Mouse (Mus musculus): ENCODE results near the gene Sgms2. TPM values are rescaled to one million over a fixed set of nuclear protein-coding genes. Genes with fewer than 3 reads are reported as not detected.

The Sgms2 gene
- polyA plus RNA-seq, 1 experiment: 0.44 TPM

GRCm38 (mm10) chr3:131291890-131292289 is 199.3 kb downstream of the Sgms2 start:
- Histone ChIP-seq H3K4me1 (replicated peaks; ENCODE audit: control insufficient read depth, insufficient read depth, low read length) (no peaks in the 10 kb centered on the region), H3K36me3 (ENCODE audit: control insufficient read depth, insufficient read depth, low read length) (no peaks in the 10 kb centered on the region), H3K27ac (ENCODE audit: control insufficient read depth, insufficient read depth, low read length) (no peak overlapping the region), H3K27me3 (ENCODE audit: control insufficient read depth, insufficient read depth, low read length) (no peaks in the 10 kb centered on the region), H3K4me3 (ENCODE audit: control insufficient read depth, insufficient read depth, low read length) (no peak overlapping the region)
- no peak for DNase-seq
- no peak for TF ChIP-seq CTCF (IDR thresholded peaks at IDR 0.05; ENCODE audit: borderline replicate concordance, control insufficient read depth, extremely low read depth, insufficient read depth, low read length, poor library complexity)
- no peak for TF ChIP-seq POLR2A (IDR thresholded peaks at IDR 0.05; ENCODE audit: control insufficient read depth, extremely low read depth, insufficient read depth, low read length, poor library complexity)
- WGBS: 93% methylated on average over 4 of the region's 4 CpGs

GRCm38 (mm10) chr3:131274151-131274550 is 217.1 kb downstream of the Sgms2 start:
- peaks cover 3% of the 10 kb centered on the region for H3K4me1 ChIP-seq (replicated peaks; ENCODE audit: control insufficient read depth, insufficient read depth, low read length)
- TF ChIP-seq POLR2A (IDR thresholded peaks at IDR 0.05; ENCODE audit: control insufficient read depth, extremely low read depth, insufficient read depth, low read length, poor library complexity): no peak
- TF ChIP-seq CTCF (IDR thresholded peaks at IDR 0.05; ENCODE audit: borderline replicate concordance, control insufficient read depth, extremely low read depth, insufficient read depth, low read length, poor library complexity): no peak
- no peak overlapping the region for H3K4me3 ChIP-seq (ENCODE audit: control insufficient read depth, insufficient read depth, low read length)
- H3K27me3 ChIP-seq (ENCODE audit: control insufficient read depth, insufficient read depth, low read length): no peaks in the 10 kb centered on the region
- no peak overlapping the region for H3K27ac ChIP-seq (ENCODE audit: control insufficient read depth, insufficient read depth, low read length)
- no peak for DNase-seq
- no peaks in the 10 kb centered on the region for H3K36me3 ChIP-seq (ENCODE audit: control insufficient read depth, insufficient read depth, low read length)
- WGBS: 94% methylated on average over 4 of the region's 4 CpGs

DNA sequence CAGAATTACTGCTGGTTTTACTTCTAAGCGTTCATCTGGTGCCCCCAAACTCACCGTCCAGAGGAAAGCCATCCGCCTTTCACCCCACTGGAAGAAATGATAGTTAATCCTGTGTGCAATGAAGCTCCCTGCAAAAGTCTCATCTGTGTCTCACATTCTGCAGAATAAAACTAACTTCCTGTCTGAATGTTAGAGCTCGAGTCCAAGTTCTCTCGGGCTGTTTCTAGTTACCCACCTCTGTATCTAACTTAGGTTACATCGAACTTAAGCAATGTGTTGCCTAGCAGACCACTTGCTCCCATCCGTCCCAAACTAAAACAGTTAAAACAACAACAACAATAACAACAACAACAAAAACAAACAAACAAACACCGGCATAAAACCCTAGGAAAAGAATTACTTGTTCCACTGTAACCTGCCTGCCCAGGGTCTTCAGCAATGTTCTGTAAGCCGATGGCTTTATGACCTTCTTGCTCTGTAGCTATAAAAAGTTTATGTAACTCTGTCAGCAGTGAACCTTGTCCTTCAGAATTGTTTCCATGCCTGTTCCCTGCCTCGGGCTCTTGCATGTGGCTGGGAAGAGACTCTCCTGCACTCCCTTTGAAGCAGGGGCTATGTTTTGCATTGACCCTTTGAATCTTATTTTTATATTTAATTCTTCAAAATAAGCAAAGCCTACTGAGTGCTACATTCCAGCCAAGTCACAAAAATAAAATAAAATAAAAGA is 218.7 kb downstream of the Sgms2 start:
- DNase-seq: no peak

DNA sequence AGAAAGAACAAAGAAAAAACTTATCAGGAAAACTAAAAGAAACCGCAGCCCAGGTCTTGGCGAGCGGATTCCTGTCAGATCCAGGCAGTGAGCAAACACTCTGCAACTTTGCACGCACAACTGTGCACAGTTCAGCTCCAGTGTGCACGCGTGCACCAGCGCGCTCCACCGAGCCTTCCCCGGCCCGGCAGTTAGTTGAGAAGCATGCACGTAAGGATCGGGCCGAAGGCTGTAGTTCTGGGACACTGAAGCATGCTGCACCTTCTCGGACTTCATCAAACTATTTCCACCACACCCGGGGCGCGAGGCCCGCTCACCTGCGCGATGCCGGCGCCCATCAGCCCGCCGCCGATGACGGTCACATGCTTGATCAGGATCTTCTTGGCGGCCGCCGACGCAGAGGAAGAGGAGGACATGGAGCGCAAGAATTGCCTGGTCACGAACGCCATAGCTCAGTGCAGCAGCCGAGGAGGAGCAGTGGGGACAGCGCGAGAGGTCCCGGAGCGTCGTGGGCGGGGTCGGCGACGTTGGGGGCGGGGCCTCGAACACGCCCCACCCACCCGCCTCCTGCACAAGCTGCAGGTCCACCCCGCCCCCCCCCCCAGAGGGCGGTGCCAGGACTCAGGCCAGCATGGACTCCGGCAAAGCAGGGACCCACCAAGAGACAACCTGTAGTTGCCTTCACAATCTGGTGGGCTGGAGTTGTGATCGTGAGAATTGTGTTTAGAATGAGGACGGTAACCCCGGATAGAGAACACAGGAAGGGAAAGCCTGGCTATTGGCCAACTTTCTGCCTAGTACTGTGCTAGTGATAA is 219.4 kb downstream of the Sgms2 start, which contains the start of gene Hadh:
Gene Hadh, minus strand, starts transcription at position 543 of the 815 bp plus-strand sequence.
- H3K4me1 ChIP-seq (replicated peaks; ENCODE audit: control insufficient read depth, insufficient read depth, low read length): peaks cover 3% of the 10 kb centered on the region
- H3K36me3 ChIP-seq (ENCODE audit: control insufficient read depth, insufficient read depth, low read length): no peaks in the 10 kb centered on the region
- no peaks in the 10 kb centered on the region for H3K27me3 ChIP-seq (ENCODE audit: control insufficient read depth, insufficient read depth, low read length)
- TF ChIP-seq POLR2A (IDR thresholded peaks at IDR 0.05; ENCODE audit: control insufficient read depth, extremely low read depth, insufficient read depth, low read length, poor library complexity): peak; percentile 38; the same call in 1 of the 2 replicates
- 0 out of 2 replicates have a peak, but pooled peaks have one; percentile 32 for TF ChIP-seq CTCF (IDR thresholded peaks at IDR 0.05; ENCODE audit: borderline replicate concordance, control insufficient read depth, extremely low read depth, insufficient read depth, low read length, poor library complexity)
- peak; percentile 79 for DNase-seq
- no peak within 1 kb of the TSS for H3K27ac ChIP-seq (ENCODE audit: control insufficient read depth, insufficient read depth, low read length)
- under 1% methylated on average over 54 of the region's 54 CpGs for WGBS
- H3K4me3 ChIP-seq (ENCODE audit: control insufficient read depth, insufficient read depth, low read length): peak within 1 kb of the TSS; percentile 88

More for the DNA sequence above, 218.7 kb downstream of the Sgms2 start:
- no peak for TF ChIP-seq POLR2A (IDR thresholded peaks at IDR 0.05; ENCODE audit: control insufficient read depth, extremely low read depth, insufficient read depth, low read length, poor library complexity)
- no peak for TF ChIP-seq CTCF (IDR thresholded peaks at IDR 0.05; ENCODE audit: borderline replicate concordance, control insufficient read depth, extremely low read depth, insufficient read depth, low read length, poor library complexity)
- WGBS: 28% methylated on average over 10 of the region's 10 CpGs
- Histone ChIP-seq H3K27ac (ENCODE audit: control insufficient read depth, insufficient read depth, low read length) (no peak overlapping the region), H3K36me3 (ENCODE audit: control insufficient read depth, insufficient read depth, low read length) (no peaks in the 10 kb centered on the region), H3K27me3 (ENCODE audit: control insufficient read depth, insufficient read depth, low read length) (no peaks in the 10 kb centered on the region), H3K4me1 (replicated peaks; ENCODE audit: control insufficient read depth, insufficient read depth, low read length) (peaks cover 3% of the 10 kb centered on the region), H3K4me3 (ENCODE audit: control insufficient read depth, insufficient read depth, low read length) (peak overlapping the region; percentile 88; the same call in 1 of the 2 replicates)

GRCm38 (mm10) chr3:131271157-131271556 is 220.1 kb downstream of the Sgms2 start:
- WGBS: 10% methylated on average over 8 of the region's 8 CpGs
- no peak overlapping the region for H3K27ac ChIP-seq (ENCODE audit: control insufficient read depth, insufficient read depth, low read length)
- H3K4me3 ChIP-seq (ENCODE audit: control insufficient read depth, insufficient read depth, low read length): peak overlapping the region; percentile 88
- no peaks in the 10 kb centered on the region for H3K36me3 ChIP-seq (ENCODE audit: control insufficient read depth, insufficient read depth, low read length)
- peaks cover 3% of the 10 kb centered on the region for H3K4me1 ChIP-seq (replicated peaks; ENCODE audit: control insufficient read depth, insufficient read depth, low read length)
- H3K27me3 ChIP-seq (ENCODE audit: control insufficient read depth, insufficient read depth, low read length): no peaks in the 10 kb centered on the region
- peak; percentile 25 for DNase-seq
- no peak for TF ChIP-seq POLR2A (IDR thresholded peaks at IDR 0.05; ENCODE audit: control insufficient read depth, extremely low read depth, insufficient read depth, low read length, poor library complexity)
- no peak for TF ChIP-seq CTCF (IDR thresholded peaks at IDR 0.05; ENCODE audit: borderline replicate concordance, control insufficient read depth, extremely low read depth, insufficient read depth, low read length, poor library complexity)

GRCm38 (mm10) chr3:131270381-131270780 is 220.8 kb downstream of the Sgms2 start:
- no peak for DNase-seq
- no peaks in the 10 kb centered on the region for H3K27me3 ChIP-seq (ENCODE audit: control insufficient read depth, insufficient read depth, low read length)

More at GRCm38 (mm10) chr3:131270381-131270780, 220.8 kb downstream of the Sgms2 start:
- TF ChIP-seq POLR2A (IDR thresholded peaks at IDR 0.05; ENCODE audit: control insufficient read depth, extremely low read depth, insufficient read depth, low read length, poor library complexity) (no peak), CTCF (IDR thresholded peaks at IDR 0.05; ENCODE audit: borderline replicate concordance, control insufficient read depth, extremely low read depth, insufficient read depth, low read length, poor library complexity) (no peak)
- WGBS: 94% methylated on average over 6 of the region's 6 CpGs
- H3K27ac ChIP-seq (ENCODE audit: control insufficient read depth, insufficient read depth, low read length): no peak overlapping the region
- no peaks in the 10 kb centered on the region for H3K36me3 ChIP-seq (ENCODE audit: control insufficient read depth, insufficient read depth, low read length)
- no peak overlapping the region for H3K4me3 ChIP-seq (ENCODE audit: control insufficient read depth, insufficient read depth, low read length)
- peaks cover 3% of the 10 kb centered on the region for H3K4me1 ChIP-seq (replicated peaks; ENCODE audit: control insufficient read depth, insufficient read depth, low read length)

Other genes starting within 250 kb of the Sgms2 start
- 92.4 and 101 TPM in 2 replicates for gene Hadh, start 219.3 kb downstream of the Sgms2 start, polyA plus RNA-seq (2012; rRNA removed)
- 1.2 and 2.0 TPM in 2 replicates for gene Cyp2u1, start 188.2 kb downstream of the Sgms2 start, polyA plus RNA-seq (2012; rRNA removed)
- gene Papss1, start 73.4 kb upstream of the Sgms2 start, polyA plus RNA-seq (2012; rRNA removed): 27.9 and 29.6 TPM in 2 replicates